Mouse (Mus musculus): Measurements from ENCODE around the gene Ifnk. TPM values are rescaled to one million over a fixed set of nuclear protein-coding genes. Genes with fewer than 3 reads are reported as not detected.

Gene Ifnk
- under 1 TPM in 1 of 2 experiments, not detected in 1; 0.69 TPM for polyA plus RNA-seq (2017; shearing (Covaris generic))

- ATAC-seq, result no peak
Observed at GRCm38 (mm10) chr4:35151756-35152155, at the start of gene Ifnk. TSS of gene Ifnk (plus strand) at chr4:35152056.

DNA sequence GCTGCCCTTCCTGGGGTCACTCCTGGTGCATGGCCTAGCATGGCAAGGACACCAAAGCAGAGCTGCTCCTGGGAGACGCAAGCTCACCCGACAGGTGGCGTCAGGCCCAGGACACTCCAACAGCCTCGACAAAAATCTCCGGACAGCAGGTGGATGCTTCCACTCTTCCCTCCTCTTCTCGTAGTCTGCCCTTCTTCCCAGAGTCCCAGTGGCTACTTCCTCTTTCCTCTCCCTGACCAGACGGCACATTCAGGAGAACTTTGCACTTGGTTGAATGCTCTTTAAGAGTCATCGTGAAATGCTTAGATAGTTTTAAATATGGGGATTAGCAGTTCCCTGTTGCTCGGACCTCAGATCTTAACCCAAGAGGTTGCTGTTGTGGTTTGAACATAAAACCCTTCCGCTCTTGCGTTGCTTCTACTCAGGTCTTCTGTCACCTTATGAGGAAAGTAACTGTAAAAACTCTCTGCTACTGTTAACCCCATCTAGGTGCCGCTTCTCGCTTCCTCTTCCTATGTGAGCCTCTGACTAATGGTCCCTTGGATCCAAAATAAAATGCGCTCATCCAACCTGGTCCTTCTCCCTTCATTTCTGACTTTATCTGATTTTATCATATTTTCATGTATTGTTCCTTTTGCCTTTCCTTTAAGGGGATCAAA is 46.6 kb upstream of the Ifnk start:
- ATAC-seq, result no peak

DNA sequence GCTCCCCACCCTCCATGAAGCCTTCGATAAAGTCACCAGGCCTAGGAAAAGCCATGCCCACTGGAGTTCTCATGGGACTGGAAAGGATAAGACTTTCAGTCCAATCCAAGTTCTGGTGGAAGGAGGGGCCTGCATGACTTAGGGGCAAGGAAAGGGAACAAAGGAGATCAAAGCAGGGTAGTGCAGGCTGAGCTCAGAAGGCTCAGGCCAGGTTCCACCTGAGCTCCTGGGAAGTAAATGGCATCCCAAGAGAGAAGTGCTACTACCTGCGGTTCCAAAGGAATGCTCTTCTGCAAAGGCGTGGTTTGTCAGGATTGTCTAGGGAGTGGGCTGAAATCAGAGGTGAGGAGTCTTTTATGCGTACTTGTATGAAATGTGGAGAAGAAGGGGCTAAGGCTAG is 39.4 kb upstream of the Ifnk start:
- ATAC-seq, result no peak

- ATAC-seq, result no peak
Observed at GRCm38 (mm10) chr4:35113516-35114248, 38.2 kb upstream of the Ifnk start.

DNA sequence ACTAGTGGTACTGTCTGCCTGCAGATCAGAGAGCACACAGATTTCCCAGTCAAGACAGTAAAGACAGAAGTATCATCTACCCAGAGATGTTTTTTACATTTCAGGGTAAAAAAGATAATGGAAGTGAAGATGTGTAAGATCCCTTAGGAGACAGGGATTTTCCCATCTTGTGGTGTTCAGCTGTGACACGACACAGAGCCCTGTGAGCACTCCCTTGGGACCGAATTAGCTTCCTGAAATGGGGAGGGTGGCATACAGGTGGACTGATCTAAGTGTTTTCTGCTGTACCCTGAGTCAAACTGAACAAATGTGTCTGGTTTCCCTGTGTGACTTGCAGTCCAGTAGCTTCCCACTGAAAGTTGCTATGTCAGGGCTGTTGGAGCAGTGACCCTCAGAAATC is 36.9 kb upstream of the Ifnk start:
- ATAC-seq, result no peak

- no peak for ATAC-seq
Observed at GRCm38 (mm10) chr4:35115933-35116332, 35.9 kb upstream of the Ifnk start.

DNA sequence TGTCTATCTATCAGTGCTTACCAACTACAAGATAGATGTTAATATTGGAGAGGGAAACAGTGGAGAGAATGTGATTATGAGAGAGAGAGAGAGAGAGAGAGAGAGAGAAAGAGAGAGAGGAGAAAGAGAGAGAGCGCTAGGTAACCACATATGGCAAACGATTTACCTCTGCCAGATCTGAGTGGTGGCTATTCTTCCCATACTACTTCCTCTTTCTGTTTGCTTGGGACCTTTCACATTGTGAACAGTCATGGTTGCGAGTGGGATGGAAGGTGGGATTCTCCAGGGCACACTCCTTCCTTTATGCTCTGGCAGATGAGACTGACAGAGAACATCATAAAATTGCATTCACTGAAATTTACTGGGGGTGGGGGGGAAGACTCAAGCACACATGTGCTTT is 34.7 kb upstream of the Ifnk start:
- ATAC-seq, result no peak

GRCm38 (mm10) chr4:35118851-35119250 is 33.0 kb upstream of the Ifnk start:
- no peak for ATAC-seq

DNA sequence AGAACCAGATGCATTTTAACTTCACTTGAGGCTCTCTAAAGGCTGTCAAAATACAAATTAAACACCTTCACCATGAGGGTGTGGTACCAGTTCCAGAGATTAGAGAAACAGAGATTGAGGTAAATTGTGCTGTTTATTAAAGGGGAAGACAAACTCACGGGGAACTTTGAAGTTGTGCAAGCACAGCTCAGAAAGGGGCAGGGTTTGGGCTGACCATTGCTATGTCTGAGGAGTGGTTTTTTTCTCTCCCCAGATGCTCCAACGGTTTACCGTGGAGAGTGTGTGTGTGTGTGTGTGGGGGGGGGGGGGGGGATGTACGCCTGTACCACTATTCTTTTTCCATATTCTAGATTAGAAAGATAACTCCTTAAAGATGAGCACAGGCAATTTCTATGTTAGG is 31.7 kb upstream of the Ifnk start:
- no peak for ATAC-seq

- no peak for ATAC-seq
Observed at GRCm38 (mm10) chr4:35120575-35120974, 31.3 kb upstream of the Ifnk start.

- ATAC-seq, result no peak
Observed at GRCm38 (mm10) chr4:35121060-35121459, 30.8 kb upstream of the Ifnk start.

DNA sequence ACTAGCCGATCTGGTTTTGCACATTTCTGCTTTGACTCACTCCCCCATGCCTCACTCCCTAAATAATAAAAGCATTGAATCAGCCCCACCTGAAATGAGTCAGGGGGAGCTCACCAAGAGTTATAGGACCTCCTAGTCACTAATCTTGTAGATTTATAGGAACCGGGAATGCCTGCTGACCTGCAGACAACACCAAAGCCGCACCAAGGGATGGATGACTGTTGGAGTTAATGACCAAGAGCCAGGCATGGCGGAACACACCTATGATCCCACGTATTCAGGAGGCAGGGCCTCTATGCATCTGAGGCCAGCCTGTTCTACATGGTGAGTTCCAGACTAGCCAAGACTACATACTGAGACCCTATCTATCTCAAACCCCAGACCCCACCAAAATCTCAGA is 28.8 kb upstream of the Ifnk start:
- no peak for ATAC-seq

DNA sequence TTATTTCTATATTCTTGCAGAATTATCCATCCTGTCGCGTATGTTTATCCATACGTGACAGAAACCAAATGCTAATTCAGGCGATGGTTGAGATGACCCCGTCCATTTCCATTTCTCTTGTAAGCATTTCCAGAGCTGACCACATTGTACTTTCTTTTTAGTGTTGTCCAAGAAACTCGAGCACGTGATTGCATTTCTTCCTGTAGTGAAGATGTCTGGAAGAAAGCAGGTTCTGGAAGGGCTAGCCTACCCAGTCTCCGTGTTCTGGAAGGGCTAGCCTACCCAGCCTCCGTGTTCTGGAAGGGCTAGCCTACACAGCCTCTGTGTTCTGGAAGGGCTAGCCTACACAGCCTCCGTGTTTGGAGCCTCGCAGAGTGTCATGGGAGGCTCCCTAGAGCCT is 27.8 kb upstream of the Ifnk start:
- no peak for ATAC-seq

DNA sequence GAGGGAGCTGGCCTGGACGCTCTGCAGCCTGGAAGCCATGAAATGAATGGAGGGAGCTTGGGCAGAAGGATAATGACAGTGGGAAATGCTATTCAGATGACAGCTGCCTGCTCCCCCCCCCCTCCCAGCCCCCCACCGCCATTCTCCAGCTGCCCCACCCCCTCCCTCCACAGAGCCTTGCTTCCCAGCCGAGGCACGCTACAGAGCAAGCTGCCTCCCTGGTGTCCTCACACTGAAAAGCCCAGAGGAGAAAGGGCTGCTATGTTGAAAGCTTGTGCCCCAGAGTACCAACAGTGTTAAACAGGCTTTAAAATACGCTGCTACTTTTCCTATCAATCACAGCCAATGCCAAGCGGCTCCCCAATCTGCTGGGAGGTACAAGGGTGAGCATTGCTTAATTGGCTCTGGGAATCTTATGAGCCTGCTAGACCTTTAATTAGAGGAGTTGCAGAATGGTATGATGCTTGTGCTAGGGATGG is 26.5 kb upstream of the Ifnk start:
- ATAC-seq, result no peak

GRCm38 (mm10) chr4:35126776-35127175 is 25.1 kb upstream of the Ifnk start:
- ATAC-seq, result no peak

GRCm38 (mm10) chr4:35127759-35128158 is 24.1 kb upstream of the Ifnk start:
- ATAC-seq, result no peak

DNA sequence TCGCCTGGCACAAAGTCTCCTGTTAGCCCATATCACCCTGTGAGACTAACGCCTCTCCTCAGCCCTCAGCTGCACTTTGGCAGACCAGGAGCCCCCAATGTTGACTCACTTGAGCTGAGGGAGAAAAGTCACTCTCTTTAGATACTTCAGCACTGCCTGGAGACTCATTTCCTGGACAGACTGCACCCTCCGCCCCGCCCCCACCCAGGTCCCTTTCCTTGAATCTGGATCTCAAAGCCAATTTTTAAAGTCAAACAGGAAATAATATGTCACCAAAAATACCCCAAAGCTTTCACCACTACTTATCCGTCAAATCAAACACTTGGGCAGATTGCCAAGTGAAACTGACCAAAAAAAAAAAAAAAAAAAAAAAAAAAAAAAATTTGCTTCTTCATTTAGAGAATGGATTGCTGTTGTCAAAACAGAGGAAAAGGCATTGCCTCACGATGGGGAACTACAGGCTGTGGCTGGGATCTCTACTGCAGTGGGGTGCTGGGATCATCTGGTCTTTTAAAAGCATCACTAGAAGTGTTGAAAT is 21.4 kb upstream of the Ifnk start:
- ATAC-seq, result peak; percentile 76

DNA sequence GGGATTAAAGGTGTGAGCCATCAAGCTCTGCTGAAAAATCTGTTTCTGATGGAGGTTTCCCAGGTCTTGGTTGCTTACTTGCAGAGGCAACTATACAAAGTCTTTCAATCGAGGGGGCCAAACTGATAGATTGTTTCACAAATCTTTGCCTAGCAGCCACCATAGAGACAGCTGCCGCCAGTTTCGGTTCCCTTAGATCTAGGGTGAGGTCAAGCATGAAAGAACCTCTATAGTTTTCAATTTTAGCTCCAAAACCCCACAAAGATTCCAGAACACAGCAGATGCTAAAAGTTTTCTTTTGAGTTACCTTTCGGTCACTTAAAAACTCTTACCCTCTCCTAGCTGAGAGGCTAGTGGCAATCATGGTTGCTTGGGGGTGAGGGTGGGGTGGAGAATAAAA is 20.3 kb upstream of the Ifnk start:
- ATAC-seq, result no peak

- ATAC-seq, result no peak
Observed at GRCm38 (mm10) chr4:35133411-35133810, 18.4 kb upstream of the Ifnk start.

- no peak for ATAC-seq
Observed at GRCm38 (mm10) chr4:35134846-35135611, 16.8 kb upstream of the Ifnk start.

- ATAC-seq, result no peak
Observed at GRCm38 (mm10) chr4:35135806-35136205, 16.1 kb upstream of the Ifnk start.

DNA sequence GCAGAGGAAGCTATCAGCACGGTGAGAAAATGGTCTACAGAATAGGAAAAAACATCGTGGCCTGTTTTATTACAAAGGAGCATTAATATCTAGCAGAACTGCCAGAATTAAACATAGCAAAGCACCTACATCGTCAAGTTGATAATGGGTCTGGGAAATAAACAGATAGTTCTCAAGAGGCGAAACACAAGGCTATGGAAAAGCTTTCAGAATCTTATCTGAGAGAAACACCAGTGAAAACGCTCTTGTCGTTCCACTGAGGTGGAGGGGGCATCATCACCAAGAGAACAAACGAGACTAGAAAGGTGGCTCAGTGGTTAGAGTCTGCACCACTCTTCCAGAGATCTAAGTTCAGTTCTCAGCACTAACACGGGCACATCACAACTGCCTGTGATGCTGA is 14.9 kb upstream of the Ifnk start:
- ATAC-seq, result no peak

DNA sequence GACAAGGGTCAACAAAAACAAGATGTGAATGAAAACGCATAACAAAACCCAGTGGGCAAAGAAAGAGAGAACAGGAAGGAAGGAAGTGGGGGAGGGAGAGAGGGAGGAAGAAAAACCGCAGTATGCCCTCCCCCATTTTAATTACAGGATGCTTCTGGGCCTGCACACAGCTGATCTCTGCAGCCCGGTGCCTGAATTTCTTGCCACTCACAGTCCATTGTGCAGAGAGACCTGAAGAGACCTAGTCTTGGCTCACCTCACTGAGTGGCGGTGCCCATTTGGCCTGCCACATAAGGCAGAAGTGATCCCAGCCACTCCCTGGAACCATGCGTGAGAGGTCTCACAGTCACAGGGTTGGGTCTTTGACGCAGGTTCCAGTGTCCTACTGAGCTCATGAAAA is 13.8 kb upstream of the Ifnk start:
- peak; percentile 64 for ATAC-seq
